Mouse (Mus musculus) liver, adult 2 months (tissue): ENCODE data around the gene Llph.

Experiments used
- CTCF ChIP-seq: fragments of 200-500 bp; IDR thresholded peaks from 2 replicates; pipeline ENCODE4 v1.5.1; 2011; ENCODE audit warnings: low read depth, low read length, control low read depth
- POLR2A ChIP-seq: fragments of 200-500 bp; IDR thresholded peaks from 2 replicates; pipeline ENCODE4 v1.6.1; 2011; ENCODE audit warnings: low read length, control low read depth; ENCODE audit not compliant: insufficient read depth; ENCODE audit errors: extremely low read depth

- TF ChIP-seq CTCF (no peak), POLR2A (no peak)
Measured at GRCm38 (mm10) chr10:120280375-120280774, 53.5 kb downstream of the Llph start.
